Mouse (Mus musculus): Measurements from ENCODE around the gene Zfp790.

DNA sequence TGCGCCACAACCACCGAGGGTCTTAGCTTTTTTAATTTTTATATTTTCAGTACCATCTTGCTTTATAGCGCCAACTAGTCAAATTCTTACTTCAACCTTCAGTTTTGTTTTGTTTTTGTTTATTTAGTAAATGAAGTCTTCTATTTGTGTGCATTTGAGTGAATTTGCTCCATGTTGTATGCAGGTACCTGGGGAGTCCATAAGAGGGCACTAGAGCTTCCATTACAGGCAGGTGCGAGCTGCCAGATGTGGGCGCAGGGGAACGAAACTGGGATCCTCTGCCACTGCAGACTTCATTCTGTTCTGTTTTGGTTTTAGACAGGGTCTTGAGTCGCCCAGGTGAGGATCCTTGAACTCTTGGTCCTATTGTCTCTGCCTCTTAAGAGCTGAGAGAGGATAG lies 45.7 kb downstream of the Zfp790 start:
- TF ChIP-seq EP300 (IDR thresholded peaks at IDR 0.05; ENCODE audit: low read depth) (no peak), CTCF (IDR thresholded peaks at IDR 0.05; ENCODE audit: low read depth) (peak; percentile 45)
